Comparison of ENCODE assay signal across 15 mouse cellular contexts in genomic region chr10:27990359-27991056, GRCm38 (mm10).
A peak's percentile ranks its signal among the peaks of the same experiment; 100 is the strongest.
DNase-seq lines count a peak whose midpoint lies in the region; ATAC-seq and TF ChIP-seq lines count a peak whose summit lies in the region.
"Had no signal": no experiment of that assay in that cellular context is flagged by ENCODE, and none has a peak within 500 bp of the region (broad histone marks: within the 10 kb centered on the region; RNA-seq: fewer than 3 reads in every experiment).

No protein-coding gene starts in this region.

- no peak for DNase-seq in neural tube, embryonic 11.5 days (ENCODE audit: low spot score)
- DNase-seq in heart, postnatal 0 days (ENCODE audit: low spot score): peak; percentile 22
- no peak for DNase-seq in thymus, postnatal 36 days
- no peak for DNase-seq in layer of hippocampus, postnatal 25 days (ENCODE audit: extremely low spot score in 1 of 2, low spot score in 1 of 2)
- DNase-seq in lung, postnatal 0 days (ENCODE audit: low spot score): no peak
- DNase-seq: cerebellum, adult 11-12 months; gastrocnemius, adult 2 months; left cerebral cortex, postnatal 4 days had no signal

- H3K27ac ChIP-seq in forebrain, embryonic 12.5 days: no peak overlapping the region
- no peak overlapping the region for H3K27ac ChIP-seq in forebrain, embryonic 15.5 days (replicated peaks)
- H3K27ac ChIP-seq in neural tube, embryonic 11.5 days (ENCODE audit: low read depth, low read length): no peak overlapping the region
- H3K27ac ChIP-seq in neural tube, embryonic 15.5 days (replicated peaks): no peak overlapping the region
- peak overlapping the region; percentile 67 for H3K27ac ChIP-seq in heart, postnatal 0 days (ENCODE audit: low read depth)
- H3K27ac ChIP-seq in lung, postnatal 0 days (ENCODE audit: low read length): no peak overlapping the region
- H3K27ac ChIP-seq: gastrocnemius, adult 2 months; hindbrain, embryonic 15.5 days; liver, embryonic 15.5 days; neural tube, embryonic 13.5 days had no signal

- H3K9ac ChIP-seq in forebrain, embryonic 12.5 days: no peak overlapping the region
- no peak overlapping the region for H3K9ac ChIP-seq in forebrain, embryonic 15.5 days (replicated peaks)
- no peak overlapping the region for H3K9ac ChIP-seq in neural tube, embryonic 11.5 days (ENCODE audit: low read length)
- H3K9ac ChIP-seq in neural tube, embryonic 15.5 days (replicated peaks): no peak overlapping the region
- H3K9ac ChIP-seq in heart, postnatal 0 days (replicated peaks; ENCODE audit: low read depth, low read length): no peak overlapping the region
- no peak overlapping the region for H3K9ac ChIP-seq in lung, postnatal 0 days (replicated peaks; ENCODE audit: low read depth)
- H3K9ac ChIP-seq: hindbrain, embryonic 15.5 days; liver, embryonic 15.5 days; neural tube, embryonic 13.5 days had no signal

- no peak overlapping the region for H3K4me3 ChIP-seq in forebrain, embryonic 12.5 days (replicated peaks)
- no peak overlapping the region for H3K4me3 ChIP-seq in forebrain, embryonic 15.5 days
- H3K4me3 ChIP-seq in neural tube, embryonic 11.5 days (ENCODE audit: low read depth, low read length): no peak overlapping the region
- H3K4me3 ChIP-seq in neural tube, embryonic 15.5 days (replicated peaks): no peak overlapping the region
- no peak overlapping the region for H3K4me3 ChIP-seq in heart, postnatal 0 days (ENCODE audit: low read depth, low read length)
- H3K4me3 ChIP-seq in lung, postnatal 0 days (ENCODE audit: low read depth, low read length): no peak overlapping the region
- H3K4me3 ChIP-seq: gastrocnemius, adult 2 months; hindbrain, embryonic 15.5 days; liver, embryonic 15.5 days; neural tube, embryonic 13.5 days had no signal

- no peak overlapping the region for H3K4me2 ChIP-seq in forebrain, embryonic 12.5 days
- H3K4me2 ChIP-seq in forebrain, embryonic 15.5 days (replicated peaks): no peak overlapping the region
- H3K4me2 ChIP-seq in neural tube, embryonic 11.5 days (ENCODE audit: low read depth): no peak overlapping the region
- H3K4me2 ChIP-seq in neural tube, embryonic 15.5 days: no peak overlapping the region
- H3K4me2 ChIP-seq in heart, postnatal 0 days (ENCODE audit: low read depth, low read length): peak overlapping the region; percentile 17
- no peak overlapping the region for H3K4me2 ChIP-seq in lung, postnatal 0 days (replicated peaks; ENCODE audit: low read depth, low read length)
- H3K4me2 ChIP-seq: hindbrain, embryonic 15.5 days; liver, embryonic 15.5 days; neural tube, embryonic 13.5 days had no signal

- no peaks in the 10 kb centered on the region for H3K36me3 ChIP-seq in forebrain, embryonic 12.5 days (replicated peaks)
- H3K36me3 ChIP-seq in forebrain, embryonic 15.5 days: no peaks in the 10 kb centered on the region
- H3K36me3 ChIP-seq in neural tube, embryonic 11.5 days (ENCODE audit: control insufficient read depth, insufficient read depth, low read length): no peaks in the 10 kb centered on the region
- H3K36me3 ChIP-seq in neural tube, embryonic 15.5 days: no peaks in the 10 kb centered on the region
- no peaks in the 10 kb centered on the region for H3K36me3 ChIP-seq in heart, postnatal 0 days (replicated peaks; ENCODE audit: control insufficient read depth, insufficient read depth, low read length)
- H3K36me3 ChIP-seq in lung, postnatal 0 days (ENCODE audit: insufficient read depth, low read length): no peaks in the 10 kb centered on the region
- H3K36me3 ChIP-seq: G1E; hindbrain, embryonic 15.5 days; liver, embryonic 15.5 days; neural tube, embryonic 13.5 days had no signal

- no peaks in the 10 kb centered on the region for H3K27me3 ChIP-seq in forebrain, embryonic 12.5 days
- H3K27me3 ChIP-seq in forebrain, embryonic 15.5 days: no peaks in the 10 kb centered on the region
- H3K27me3 ChIP-seq in neural tube, embryonic 11.5 days (ENCODE audit: control insufficient read depth, insufficient read depth, low read length): no peaks in the 10 kb centered on the region
- H3K27me3 ChIP-seq in neural tube, embryonic 15.5 days (replicated peaks): no peaks in the 10 kb centered on the region
- no peaks in the 10 kb centered on the region for H3K27me3 ChIP-seq in heart, postnatal 0 days (ENCODE audit: control insufficient read depth, insufficient read depth, low read length)
- no peaks in the 10 kb centered on the region for H3K27me3 ChIP-seq in lung, postnatal 0 days (replicated peaks; ENCODE audit: insufficient read depth, low read length)
- H3K27me3 ChIP-seq: hindbrain, embryonic 15.5 days; liver, embryonic 15.5 days; neural tube, embryonic 13.5 days had no signal

- peak; percentile 39; the same call in 1 of the 2 replicates for ATAC-seq in forebrain, embryonic 12.5 days (ENCODE audit: low FRiP score)
- ATAC-seq in forebrain, embryonic 15.5 days (replicated peaks): no peak
- ATAC-seq in neural tube, embryonic 11.5 days (ENCODE audit: insufficient read depth, low FRiP score, low TSS enrichment): peak; percentile 42; the same call in 1 of the 2 replicates
- ATAC-seq in neural tube, embryonic 15.5 days (ENCODE audit: low FRiP score): no peak
- peak; percentile 27; the same call in 1 of the 2 replicates for ATAC-seq in heart, postnatal 0 days (ENCODE audit: insufficient read depth, low read depth)
- no peak for ATAC-seq in lung, postnatal 0 days

- WGBS in forebrain, embryonic 12.5 days: 68% methylated on average over 11 of the region's 11 CpGs
- 65% methylated on average over 11 of the region's 11 CpGs for WGBS in forebrain, embryonic 15.5 days
- 73% methylated on average over 11 of the region's 11 CpGs for WGBS in neural tube, embryonic 11.5 days
- WGBS in neural tube, embryonic 15.5 days: 62% methylated on average over 11 of the region's 11 CpGs
- WGBS in heart, postnatal 0 days: 41% methylated on average over 11 of the region's 11 CpGs
- WGBS in lung, postnatal 0 days: 80% methylated on average over 11 of the region's 11 CpGs

- TF ChIP-seq CTCF in heart, postnatal 0 days (IDR thresholded peaks at IDR 0.05; ENCODE audit: low read depth): no peak
- no peak for TF ChIP-seq CTCF in lung, postnatal 0 days (IDR thresholded peaks at IDR 0.05)

- H3K9me3 ChIP-seq in forebrain, embryonic 12.5 days: no peaks in the 10 kb centered on the region
- H3K9me3 ChIP-seq in forebrain, embryonic 15.5 days: no peaks in the 10 kb centered on the region
- no peaks in the 10 kb centered on the region for H3K9me3 ChIP-seq in neural tube, embryonic 11.5 days (ENCODE audit: control insufficient read depth, low read length)
- no peaks in the 10 kb centered on the region for H3K9me3 ChIP-seq in neural tube, embryonic 15.5 days (replicated peaks)
- H3K9me3 ChIP-seq in heart, postnatal 0 days (replicated peaks; ENCODE audit: control insufficient read depth, low read length): no peaks in the 10 kb centered on the region
- no peaks in the 10 kb centered on the region for H3K9me3 ChIP-seq in lung, postnatal 0 days (ENCODE audit: low read length)
- H3K9me3 ChIP-seq: hindbrain, embryonic 15.5 days; liver, embryonic 15.5 days; neural tube, embryonic 13.5 days had no signal

- peaks cover 5% of the 10 kb centered on the region for H3K4me1 ChIP-seq in forebrain, embryonic 12.5 days
- no peaks in the 10 kb centered on the region for H3K4me1 ChIP-seq in forebrain, embryonic 15.5 days
- H3K4me1 ChIP-seq in neural tube, embryonic 11.5 days (ENCODE audit: control insufficient read depth, insufficient read depth, low read length): no peaks in the 10 kb centered on the region
- 0 out of 2 replicates have a peak, but pooled peaks cover 5% of the 10 kb centered on the region for H3K4me1 ChIP-seq in neural tube, embryonic 15.5 days
- H3K4me1 ChIP-seq in heart, postnatal 0 days (ENCODE audit: control insufficient read depth, insufficient read depth): peaks cover 14% of the 10 kb centered on the region
- H3K4me1 ChIP-seq in lung, postnatal 0 days (ENCODE audit: insufficient read depth, low read depth, low read length): no peaks in the 10 kb centered on the region
- H3K4me1 ChIP-seq: hindbrain, embryonic 15.5 days; liver, embryonic 15.5 days; neural tube, embryonic 13.5 days had no signal

- TF ChIP-seq EP300 in heart, postnatal 0 days (IDR thresholded peaks at IDR 0.05; ENCODE audit: low read depth): no peak
- TF ChIP-seq EP300 in lung, postnatal 0 days (IDR thresholded peaks at IDR 0.05): no peak

Comparison
In these comparisons a context has a peak if more than half of its experiments do, and no peak if none do; other contexts are left out.
1. ATAC-seq: peak in forebrain, embryonic 12.5 days (single experiment), neural tube, embryonic 11.5 days (single experiment) and heart, postnatal 0 days (single experiment); none in forebrain, embryonic 15.5 days (single experiment), neural tube, embryonic 15.5 days (single experiment) and lung, postnatal 0 days (single experiment).